Mouse (Mus musculus) spleen, adult 2 months (tissue): ENCODE results near the gene Flt3l. TPM values are rescaled to one million over a fixed set of nuclear protein-coding genes. Genes with fewer than 3 reads are reported as not detected.
"Not testable (repeated sequence)": the region's sequence is repeated elsewhere in the genome, so short reads cannot be mapped to it uniquely, and the experiment has no call there.

ENCODE experiments used
- DNase-seq, 2 experiments: peaks; one replicate each; pipeline versions ENCODE4 v3.0.0 to v3.0.0-alpha.2; 2012 to 2021; ENCODE audit warnings: low spot score in 2 of 2, low read depth in 1 of 2
- H3K27ac ChIP-seq: fragments of 200-500 bp; 2 replicates; pipeline ENCODE4 v1.5.1; 2012; ENCODE audit warnings: low read length, inconsistent platforms; ENCODE audit not compliant: insufficient read depth
- H3K27me3 ChIP-seq: fragments of 200-500 bp; 2 replicates; pipeline ENCODE4 v1.6.1; 2012; ENCODE audit warnings: mild to moderate bottlenecking, moderate library complexity, low read length, inconsistent platforms; ENCODE audit not compliant: control insufficient read depth, insufficient read depth
- H3K36me3 ChIP-seq: fragments of 200-500 bp; 2 replicates; pipeline ENCODE4 v1.6.1; 2012; ENCODE audit warnings: mild to moderate bottlenecking, low read length, inconsistent platforms; ENCODE audit not compliant: control insufficient read depth, insufficient read depth
- H3K4me1 ChIP-seq: fragments of 200-500 bp; 2 replicates; pipeline ENCODE4 v1.6.1; 2011; ENCODE audit warnings: inconsistent platforms; ENCODE audit not compliant: control insufficient read depth, insufficient read depth, insufficient read length
- H3K4me3 ChIP-seq: fragments of 200-500 bp; 2 replicates; pipeline ENCODE4 v1.5.1; 2011; ENCODE audit warnings: mild to moderate bottlenecking, inconsistent platforms; ENCODE audit not compliant: insufficient read depth, insufficient read length; ENCODE audit errors: extremely low read depth
- CTCF ChIP-seq: fragments of 200-500 bp; IDR thresholded peaks from 2 replicates; pipeline ENCODE4 v1.5.1; 2011; ENCODE audit warnings: mild to moderate bottlenecking, inconsistent platforms; ENCODE audit not compliant: insufficient read depth, insufficient read length, insufficient replicate concordance; ENCODE audit errors: extremely low read depth
- POLR2A ChIP-seq: fragments of 200-500 bp; IDR thresholded peaks from 2 replicates; pipeline ENCODE4 v1.6.1; 2011; ENCODE audit warnings: low read depth, low read length, inconsistent platforms
- WGBS: fragments of 180-500 bp; shearing (Covaris S2); methylation state at CpG from one replicate; pipeline ENCODE4 v1.1.7; 2018; 5-methylcytosine and 5-hydroxymethylcytosine counted together
- polyA plus RNA-seq: library from polyadenylated mRNA; depleted of rRNA; stranded (reverse); fragments of >200 nt; gene quantifications from 2 replicates; pipeline ENCODE4 v1.2.3, GENCODE M21; 2012

Gene Flt3l
- polyA plus RNA-seq, 1 experiment = 183 TPM

DNA sequence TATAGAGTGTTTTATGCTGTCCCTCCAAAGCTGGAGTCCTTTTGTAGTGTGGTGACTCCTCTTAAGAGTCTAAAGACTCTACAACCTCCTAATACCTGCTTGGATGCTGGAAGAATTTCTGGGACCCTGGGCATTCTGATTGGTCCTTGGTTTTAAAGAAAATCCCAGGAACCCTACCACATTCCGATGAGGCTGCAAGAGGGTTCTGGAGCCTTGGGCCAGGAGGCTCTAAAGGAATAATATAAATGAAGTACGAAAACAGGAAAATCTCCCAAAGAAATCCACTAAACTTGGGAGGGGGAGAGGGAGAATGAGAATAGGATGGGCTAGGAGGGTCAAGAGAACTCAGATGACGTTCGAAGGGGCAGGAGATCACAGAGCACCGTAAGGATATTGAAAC is 17.4 kb upstream of the Flt3l start:
- TF ChIP-seq CTCF = no peak
- TF ChIP-seq POLR2A = no peak
- peaks cover 2% of the 10 kb centered on the region for H3K36me3 ChIP-seq
- no peaks in the 10 kb centered on the region for H3K27me3 ChIP-seq
- H3K4me1 ChIP-seq = no peaks in the 10 kb centered on the region; the same call in 1 of the 2 replicates
- peak overlapping the region; percentile 97 for H3K27ac ChIP-seq
- peak overlapping the region; percentile 92 for H3K4me3 ChIP-seq
- no peak for DNase-seq
- 3% methylated on average over 5 of the region's 5 CpGs for whole genome bisulfite sequencing

DNA sequence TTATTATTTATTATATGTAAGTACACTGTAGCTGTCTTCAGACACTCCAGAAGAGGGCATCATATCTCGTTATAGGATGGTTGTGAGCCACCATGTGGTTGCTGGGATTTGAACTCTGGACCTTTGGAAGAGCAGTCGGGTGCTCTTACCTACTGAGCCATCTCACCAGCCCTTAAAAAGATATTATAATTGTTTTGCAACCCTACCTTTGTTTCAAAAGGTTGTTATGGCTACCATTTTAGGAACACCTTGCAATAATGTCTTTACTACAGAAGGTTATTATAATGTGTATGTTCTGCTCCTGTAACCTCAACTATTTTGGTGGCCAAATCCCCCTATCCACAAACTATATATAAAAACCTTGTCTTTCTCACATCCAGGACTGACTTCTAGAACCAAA is 16.8 kb upstream of the Flt3l start:
- not testable (repeated sequence) for H3K27me3 ChIP-seq, H3K4me1 ChIP-seq, DNase-seq, H3K36me3 ChIP-seq, H3K4me3 ChIP-seq, H3K27ac ChIP-seq
- 84% methylated on average over 2 of the region's 2 CpGs for WGBS

DNA sequence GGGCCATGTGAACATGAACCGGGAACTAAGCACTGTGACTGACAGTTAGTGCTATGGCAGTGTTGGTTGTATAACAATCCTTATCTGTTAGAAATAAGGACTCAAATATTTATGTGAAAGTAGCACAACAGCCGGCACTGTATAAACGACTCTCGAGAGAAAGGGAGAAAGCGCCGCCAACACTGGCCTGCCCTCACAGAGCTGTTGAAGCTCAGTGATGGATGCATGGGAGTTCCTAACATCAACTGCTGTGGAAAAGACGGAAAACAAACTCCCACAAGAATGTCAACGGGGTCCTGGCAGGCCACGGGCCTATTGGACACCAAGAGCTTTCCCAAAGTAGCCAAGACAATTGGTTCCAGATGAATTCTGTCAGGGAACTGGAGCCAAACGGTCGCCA is 15.1 kb upstream of the Flt3l start:
- H3K27me3 ChIP-seq = no peaks in the 10 kb centered on the region
- peaks cover 12% of the 10 kb centered on the region for H3K36me3 ChIP-seq
- no peak overlapping the region for H3K27ac ChIP-seq
- no peak for TF ChIP-seq CTCF
- TF ChIP-seq POLR2A = no peak
- 77% methylated on average over 11 of the region's 11 CpGs for WGBS
- no peaks in the 10 kb centered on the region; the same call in 1 of the 2 replicates for H3K4me1 ChIP-seq
- no peak overlapping the region for H3K4me3 ChIP-seq
- DNase-seq = no peak

DNA sequence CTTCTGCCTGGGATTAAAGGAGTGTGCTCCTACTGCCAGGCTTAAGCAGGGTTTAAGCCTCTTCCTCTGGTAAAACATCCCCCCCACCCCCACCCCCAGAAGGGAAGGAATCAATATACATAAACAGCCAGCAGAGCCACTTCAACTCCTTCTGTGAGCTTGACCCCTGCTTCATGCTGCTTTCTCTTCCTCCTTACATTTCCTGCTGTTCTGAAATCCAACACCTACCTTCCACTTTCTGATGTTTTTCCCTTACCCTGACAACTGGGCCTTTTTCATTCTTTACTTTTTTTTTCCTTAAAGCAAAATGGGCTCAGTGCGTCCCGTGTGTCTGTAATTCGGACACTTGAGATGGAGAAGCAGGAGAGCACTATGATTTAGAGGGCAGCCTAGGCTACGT is 14.1 kb upstream of the Flt3l start:
- DNase-seq = no peak
- 77% methylated on average over 4 of the region's 4 CpGs for WGBS
- no peaks in the 10 kb centered on the region; the same call in 1 of the 2 replicates for H3K4me1 ChIP-seq
- H3K4me3 ChIP-seq = no peak overlapping the region
- H3K36me3 ChIP-seq = peaks cover 17% of the 10 kb centered on the region
- H3K27ac ChIP-seq = peak overlapping the region; percentile 25
- H3K27me3 ChIP-seq = no peaks in the 10 kb centered on the region
- TF ChIP-seq CTCF (no peak), POLR2A (no peak)

DNA sequence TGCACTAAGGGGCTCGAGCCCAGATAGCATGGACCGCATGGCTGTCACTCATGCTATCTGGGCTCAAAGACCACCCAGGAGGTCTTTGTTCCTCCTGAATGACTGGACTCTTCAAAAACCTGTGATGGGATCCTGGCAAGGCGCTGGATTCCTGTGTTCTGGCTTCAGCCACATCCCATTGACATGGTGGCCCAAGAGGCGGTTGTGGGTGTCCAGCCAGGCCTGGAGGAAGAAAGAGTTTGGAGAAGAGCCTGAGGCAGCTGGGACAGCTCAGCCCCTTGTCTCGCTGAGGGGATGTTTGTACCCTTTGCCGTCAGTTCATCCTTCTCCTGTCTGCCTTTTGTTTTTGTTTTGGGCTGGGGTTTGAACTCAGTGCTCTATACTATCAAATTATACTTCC is 13.3 kb upstream of the Flt3l start:
- Histone ChIP-seq H3K27me3 (no peaks in the 10 kb centered on the region), H3K36me3 (peaks cover 19% of the 10 kb centered on the region), H3K4me1 (no peaks in the 10 kb centered on the region), H3K27ac (peak overlapping the region; percentile 15; the same call in 1 of the 2 replicates), H3K4me3 (no peak overlapping the region)
- 90% methylated on average over 6 of the region's 6 CpGs for WGBS
- no peak for DNase-seq
- TF ChIP-seq CTCF (no peak), POLR2A (no peak)

DNA sequence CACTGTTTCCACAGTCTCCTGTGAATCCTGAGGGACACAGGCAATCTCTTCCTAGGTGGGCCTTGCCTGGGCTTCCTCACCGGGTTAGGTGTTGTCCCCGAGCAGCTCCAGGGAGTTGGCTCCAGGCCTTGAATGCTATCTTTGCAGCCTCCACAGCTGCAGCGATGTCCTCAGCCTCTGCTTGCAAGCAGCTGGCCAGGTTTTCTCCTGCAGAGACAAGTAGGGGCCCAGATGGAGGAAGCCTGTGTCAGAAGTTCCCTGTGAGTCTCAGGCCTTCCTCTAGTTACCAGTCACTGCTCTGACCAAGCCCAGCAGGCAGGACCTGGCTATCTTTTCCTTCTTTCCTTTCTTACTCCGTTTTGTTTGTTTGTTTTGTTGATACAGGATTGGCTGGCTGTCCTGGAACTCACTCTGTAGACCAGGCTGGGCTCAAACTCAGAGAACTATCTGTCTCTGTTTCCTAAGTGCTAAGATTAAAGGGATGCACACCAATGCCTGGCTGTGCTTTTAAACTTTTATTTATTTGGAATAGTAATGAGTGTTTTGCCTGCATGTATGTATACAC is 12.4 kb upstream of the Flt3l start:
- H3K4me1 ChIP-seq = no peaks in the 10 kb centered on the region
- H3K4me3 ChIP-seq = no peak overlapping the region
- WGBS = 83% methylated on average over 4 of the region's 4 CpGs
- DNase-seq = no peak
- TF ChIP-seq POLR2A (no peak), CTCF (no peak)
- H3K27ac ChIP-seq = peak overlapping the region; percentile 3; the same call in 1 of the 2 replicates
- H3K27me3 ChIP-seq = no peaks in the 10 kb centered on the region
- H3K36me3 ChIP-seq = peaks cover 25% of the 10 kb centered on the region

DNA sequence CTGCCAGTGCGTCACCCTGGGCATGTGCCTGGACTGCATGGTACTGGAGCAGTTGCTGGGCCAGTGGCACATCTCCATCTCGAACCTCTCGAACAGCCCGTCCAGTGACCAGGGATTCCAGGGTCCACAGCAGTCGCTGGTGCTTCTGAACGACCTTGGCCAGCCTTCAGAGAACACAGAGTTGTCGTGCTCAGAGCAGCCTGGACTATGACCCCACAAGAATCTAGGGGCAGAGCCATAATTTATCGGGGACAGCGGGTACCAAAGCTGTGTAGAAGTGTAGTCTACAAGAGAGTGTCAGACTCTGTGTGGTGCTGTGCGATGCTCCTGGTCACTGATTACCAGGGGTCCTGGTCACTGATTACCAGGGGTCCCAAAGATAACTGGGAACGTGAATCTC is 11.7 kb upstream of the Flt3l start:
- 95% methylated on average over 11 of the region's 11 CpGs for WGBS
- Histone ChIP-seq H3K4me1 (no peaks in the 10 kb centered on the region), H3K36me3 (peaks cover 28% of the 10 kb centered on the region), H3K4me3 (no peak overlapping the region), H3K27ac (no peak overlapping the region), H3K27me3 (no peaks in the 10 kb centered on the region)
- no peak for DNase-seq
- TF ChIP-seq POLR2A (no peak), CTCF (no peak)
